Mouse (Mus musculus): ENCODE measurements at regions not wholly inside any gene's neighbourhood (a gene's known extent, or its start where the extent isn't known, plus 50 kb on each side); places are given as distances from the start of the nearest gene placed in this dataset.

- WGBS = 73% methylated on average over 7 of the region's 7 CpGs
- Histone ChIP-seq H3K9ac (no peak overlapping the region), H3K9me3 (no peaks in the 10 kb centered on the region), H3K36me3 (replicated peaks) (no peaks in the 10 kb centered on the region), H3K27ac (no peak overlapping the region), H3K4me2 (no peak overlapping the region), H3K4me3 (no peak overlapping the region), H3K27me3 (replicated peaks) (no peaks in the 10 kb centered on the region), H3K4me1 (no peaks in the 10 kb centered on the region)
- no peak for ATAC-seq (replicated peaks)
These were observed 1203.8 kb downstream of the Gsdmc2 start for GRCm38 (mm10) chr15:62641051-62641710.

- no peak overlapping the region for H3K9ac ChIP-seq
- no peak overlapping the region for H3K4me3 ChIP-seq
- no peaks in the 10 kb centered on the region for H3K4me1 ChIP-seq
- ATAC-seq (replicated peaks) = no peak
- no peaks in the 10 kb centered on the region for H3K36me3 ChIP-seq (replicated peaks)
- WGBS = 91% methylated on average over 7 of the region's 7 CpGs
- no peaks in the 10 kb centered on the region for H3K9me3 ChIP-seq
- no peak overlapping the region for H3K4me2 ChIP-seq
- no peak overlapping the region for H3K27ac ChIP-seq
- no peaks in the 10 kb centered on the region for H3K27me3 ChIP-seq (replicated peaks)
These were observed 1219.6 kb downstream of the Gsdmc2 start for GRCm38 (mm10) chr15:62625406-62625805.

GRCm38 (mm10) chr15:62616042-62616441 lies 1228.9 kb downstream of the Gsdmc2 start:
- no peak for ATAC-seq (replicated peaks)
- Histone ChIP-seq H3K9me3 (no peaks in the 10 kb centered on the region), H3K4me1 (no peaks in the 10 kb centered on the region), H3K4me3 (no peak overlapping the region), H3K27ac (no peak overlapping the region), H3K4me2 (no peak overlapping the region), H3K9ac (no peak overlapping the region), H3K36me3 (replicated peaks) (no peaks in the 10 kb centered on the region), H3K27me3 (replicated peaks) (no peaks in the 10 kb centered on the region)
- WGBS = 93% methylated on average over 5 of the region's 5 CpGs

GRCm38 (mm10) chr15:62596735-62597134 lies 1248.2 kb downstream of the Gsdmc2 start:
- Histone ChIP-seq H3K9me3 (no peaks in the 10 kb centered on the region), H3K4me1 (no peaks in the 10 kb centered on the region), H3K36me3 (replicated peaks) (no peaks in the 10 kb centered on the region), H3K9ac (no peak overlapping the region), H3K4me2 (no peak overlapping the region), H3K4me3 (no peak overlapping the region), H3K27ac (no peak overlapping the region), H3K27me3 (replicated peaks) (no peaks in the 10 kb centered on the region)
- no peak for ATAC-seq (replicated peaks)

GRCm38 (mm10) chr15:62588580-62588979 lies 1256.4 kb downstream of the Gsdmc2 start:
- Histone ChIP-seq H3K4me2 (no peak overlapping the region), H3K9ac (no peak overlapping the region), H3K36me3 (replicated peaks) (no peaks in the 10 kb centered on the region), H3K4me1 (no peaks in the 10 kb centered on the region), H3K4me3 (no peak overlapping the region), H3K27ac (no peak overlapping the region), H3K27me3 (replicated peaks) (no peaks in the 10 kb centered on the region), H3K9me3 (no peaks in the 10 kb centered on the region)
- no peak for ATAC-seq (replicated peaks)
- WGBS = 83% methylated on average over 3 of the region's 3 CpGs

- Histone ChIP-seq H3K9ac (no peak overlapping the region), H3K36me3 (replicated peaks) (no peaks in the 10 kb centered on the region), H3K4me2 (no peak overlapping the region), H3K27ac (no peak overlapping the region), H3K4me3 (no peak overlapping the region), H3K27me3 (replicated peaks) (no peaks in the 10 kb centered on the region), H3K9me3 (no peaks in the 10 kb centered on the region), H3K4me1 (no peaks in the 10 kb centered on the region)
- WGBS = 9% methylated on average over 3 of the region's 3 CpGs
- peak; percentile 83 for ATAC-seq (replicated peaks)
These were observed 1266.2 kb downstream of the Gsdmc2 start for GRCm38 (mm10) chr15:62578788-62579187.

GRCm38 (mm10) chr15:62575791-62576190 lies 1269.2 kb downstream of the Gsdmc2 start:
- Histone ChIP-seq H3K4me3 (no peak overlapping the region), H3K4me1 (no peaks in the 10 kb centered on the region), H3K4me2 (no peak overlapping the region), H3K27ac (no peak overlapping the region), H3K9ac (no peak overlapping the region), H3K9me3 (no peaks in the 10 kb centered on the region), H3K27me3 (replicated peaks) (no peaks in the 10 kb centered on the region), H3K36me3 (replicated peaks) (no peaks in the 10 kb centered on the region)
- 85% methylated on average over 2 of the region's 2 CpGs for WGBS
- ATAC-seq (replicated peaks) = no peak

- 54% methylated on average over 7 of the region's 7 CpGs for WGBS
- no peaks in the 10 kb centered on the region for H3K4me1 ChIP-seq
- H3K27me3 ChIP-seq (replicated peaks) = 0 out of 2 replicates have a peak, but pooled peaks cover 2% of the 10 kb centered on the region
- no peak for ATAC-seq (replicated peaks)
- no peak overlapping the region for H3K27ac ChIP-seq
- H3K9ac ChIP-seq = no peak overlapping the region
- H3K4me3 ChIP-seq = no peak overlapping the region
- no peak overlapping the region for H3K4me2 ChIP-seq
- H3K9me3 ChIP-seq = no peaks in the 10 kb centered on the region
- H3K36me3 ChIP-seq (replicated peaks) = no peaks in the 10 kb centered on the region
These were observed 1273.2 kb downstream of the Gsdmc2 start for GRCm38 (mm10) chr15:62571803-62572202.

GRCm38 (mm10) chr15:62568788-62569713 lies 1275.9 kb downstream of the Gsdmc2 start:
- H3K36me3 ChIP-seq (replicated peaks) = no peaks in the 10 kb centered on the region
- H3K9ac ChIP-seq = no peak overlapping the region
- no peak overlapping the region for H3K4me3 ChIP-seq
- 0 out of 2 replicates have a peak, but pooled peaks cover 4% of the 10 kb centered on the region for H3K4me1 ChIP-seq
- no peak for ATAC-seq (replicated peaks)
- no peak overlapping the region for H3K27ac ChIP-seq
- 84% methylated on average over 7 of the region's 7 CpGs for WGBS
- H3K27me3 ChIP-seq (replicated peaks) = 0 out of 2 replicates have a peak, but pooled peaks cover 2% of the 10 kb centered on the region
- H3K9me3 ChIP-seq = no peaks in the 10 kb centered on the region
- H3K4me2 ChIP-seq = no peak overlapping the region

- H3K36me3 ChIP-seq (replicated peaks) = no peaks in the 10 kb centered on the region
- H3K9me3 ChIP-seq = no peaks in the 10 kb centered on the region
- H3K27me3 ChIP-seq (replicated peaks) = 0 out of 2 replicates have a peak, but pooled peaks cover 2% of the 10 kb centered on the region
- 85% methylated on average over 4 of the region's 4 CpGs for WGBS
- H3K27ac ChIP-seq = no peak overlapping the region
- H3K4me2 ChIP-seq = no peak overlapping the region
- H3K4me1 ChIP-seq = 0 out of 2 replicates have a peak, but pooled peaks cover 4% of the 10 kb centered on the region
- no peak overlapping the region for H3K9ac ChIP-seq
- ATAC-seq (replicated peaks) = no peak
- H3K4me3 ChIP-seq = no peak overlapping the region
These were observed 1277.5 kb downstream of the Gsdmc2 start for GRCm38 (mm10) chr15:62567431-62567830.

GRCm38 (mm10) chr15:62566106-62566511 lies 1278.9 kb downstream of the Gsdmc2 start:
- Histone ChIP-seq H3K27me3 (replicated peaks) (0 out of 2 replicates have a peak, but pooled peaks cover 2% of the 10 kb centered on the region), H3K36me3 (replicated peaks) (no peaks in the 10 kb centered on the region), H3K9me3 (no peaks in the 10 kb centered on the region), H3K4me1 (0 out of 2 replicates have a peak, but pooled peaks cover 4% of the 10 kb centered on the region), H3K9ac (no peak overlapping the region), H3K4me3 (no peak overlapping the region), H3K27ac (no peak overlapping the region), H3K4me2 (peak overlapping the region; percentile 20)
- peak; percentile 76 for ATAC-seq (replicated peaks)
- WGBS = 8% methylated on average over 7 of the region's 7 CpGs

GRCm38 (mm10) chr15:62533233-62533632 lies 1311.7 kb downstream of the Gsdmc2 start:
- no peaks in the 10 kb centered on the region for H3K36me3 ChIP-seq (replicated peaks)
- no peaks in the 10 kb centered on the region for H3K4me1 ChIP-seq
- no peak overlapping the region for H3K4me2 ChIP-seq
- no peak overlapping the region for H3K9ac ChIP-seq
- no peaks in the 10 kb centered on the region for H3K9me3 ChIP-seq
- no peak overlapping the region for H3K4me3 ChIP-seq
- no peak overlapping the region for H3K27ac ChIP-seq
- WGBS = 79% methylated on average over 2 of the region's 2 CpGs
- H3K27me3 ChIP-seq (replicated peaks) = no peaks in the 10 kb centered on the region
- no peak for ATAC-seq (replicated peaks)
